Mouse (Mus musculus) embryonic facial prominence, embryonic 12.5 days (tissue): Measurements from ENCODE around the gene Srpk1. TPM values are rescaled to one million over a fixed set of nuclear protein-coding genes. Genes with fewer than 3 reads are reported as not detected.

Experiments used
- ATAC-seq: fragments of 200-750 bp; cut with Nextera tagmentation; 2 replicates; pipeline ENCODE4 v1.8.0; 2017; ENCODE audit not compliant: insufficient number of reproducible peaks, insufficient read depth, low FRiP score, low TSS enrichment
- H3K27ac ChIP-seq: fragments of 300-500 bp; sonication (generic); 2 replicates; pipeline ENCODE4 v1.5.1; 2016; ENCODE audit warnings: mild to moderate bottlenecking
- H3K27me3 ChIP-seq: fragments of 300-500 bp; sonication (generic); 2 replicates; pipeline ENCODE4 v1.6.1; 2016; ENCODE audit warnings: mild to moderate bottlenecking, moderate library complexity
- H3K36me3 ChIP-seq: fragments of 300-500 bp; sonication (generic); 2 replicates; pipeline ENCODE4 v1.6.1; 2016; ENCODE audit warnings: mild to moderate bottlenecking
- H3K4me1 ChIP-seq: fragments of 300-500 bp; sonication (generic); 2 replicates; pipeline ENCODE4 v1.6.1; 2016
- H3K4me2 ChIP-seq: fragments of 300-500 bp; sonication (generic); replicated peaks from 2 replicates; pipeline ENCODE4 v1.6.1; 2016; ENCODE audit warnings: mild to moderate bottlenecking, moderate library complexity
- H3K4me3 ChIP-seq: fragments of 300-500 bp; sonication (generic); 2 replicates; pipeline ENCODE4 v1.5.1; 2016; ENCODE audit warnings: mild to moderate bottlenecking
- H3K9ac ChIP-seq: fragments of 300-500 bp; sonication (generic); 2 replicates; pipeline ENCODE4 v1.6.1; 2016; ENCODE audit warnings: mild to moderate bottlenecking, moderate library complexity
- H3K9me3 ChIP-seq: fragments of 300-500 bp; sonication (generic); 2 replicates; pipeline ENCODE4 v1.6.1; 2016; ENCODE audit warnings: mild to moderate bottlenecking, moderate library complexity
- WGBS: fragments of 180-500 bp; shearing (Covaris S2); methylation state at CpG from one replicate; pipeline ENCODE4 v1.1.7; 2016; 5-methylcytosine and 5-hydroxymethylcytosine counted together
- microRNA-seq: library from miRNA; unstranded; fragments of <30 nt; microRNA quantifications from one replicate; pipeline ENCODE4, GENCODE M21; 2017
- polyA plus RNA-seq: library from polyadenylated mRNA; unstranded; fragments of >200 nt; fragmentation: Nextera tagmentation; extraction: Ambion mirVana; gene quantifications from 2 replicates; pipeline ENCODE4 v1.2.1, GENCODE M21; 2016

Srpk1 gene
- polyA plus RNA-seq, 1 experiment from 2014 or later = 96.2 TPM

- WGBS = 69% methylated on average over 11 of the region's 11 CpGs
- Histone ChIP-seq H3K4me1 (peaks cover 12% of the 10 kb centered on the region), H3K4me3 (no peak overlapping the region), H3K27ac (no peak overlapping the region), H3K4me2 (no peak overlapping the region), H3K9ac (no peak overlapping the region), H3K9me3 (no peaks in the 10 kb centered on the region), H3K36me3 (no peaks in the 10 kb centered on the region), H3K27me3 (no peaks in the 10 kb centered on the region)
- ATAC-seq = no peak
Measured at GRCm38 (mm10) chr17:28548550-28548949, 74.0 kb downstream of the Srpk1 start.

- no peak for ATAC-seq
- H3K4me2 ChIP-seq = no peak overlapping the region
- H3K27me3 ChIP-seq = no peaks in the 10 kb centered on the region
- H3K9me3 ChIP-seq = 0 out of 2 replicates have a peak, but pooled peaks cover under 1% of the 10 kb centered on the region
- no peak overlapping the region for H3K9ac ChIP-seq
- 94% methylated on average over 1 of the region's 1 CpGs for WGBS
- no peak overlapping the region for H3K4me3 ChIP-seq
- H3K36me3 ChIP-seq = no peaks in the 10 kb centered on the region
- H3K4me1 ChIP-seq = no peaks in the 10 kb centered on the region
- H3K27ac ChIP-seq = no peak overlapping the region
Measured at GRCm38 (mm10) chr17:28546925-28547324, 75.6 kb downstream of the Srpk1 start.

GRCm38 (mm10) chr17:28537881-28538280 lies 84.6 kb downstream of the Srpk1 start:
- Histone ChIP-seq H3K4me1 (no peaks in the 10 kb centered on the region), H3K9me3 (peaks cover 16% of the 10 kb centered on the region; the same call in 1 of the 2 replicates), H3K27ac (no peak overlapping the region), H3K4me2 (no peak overlapping the region), H3K27me3 (no peaks in the 10 kb centered on the region; the same call in 1 of the 2 replicates), H3K9ac (no peak overlapping the region), H3K36me3 (no peaks in the 10 kb centered on the region), H3K4me3 (no peak overlapping the region)
- 49% methylated on average over 12 of the region's 12 CpGs for whole genome bisulfite sequencing
- no peak for ATAC-seq

Small RNA genes lying within 50 kb of the gene (microRNA-seq; reads per million reads assigned to microRNA genes)
- not detected for gene Mir6969

Other genes with a start within 250 kb of the Srpk1 start
- gene Fkbp5, start 105.2 kb downstream of the Srpk1 start, polyA plus RNA-seq = 33.8 and 38.8 TPM in 2 replicates
- not detected in 2 replicates for gene Armc12, start 91.9 kb downstream of the Srpk1 start, polyA plus RNA-seq
- not detected in 2 replicates for gene Clpsl2, start 73.3 kb downstream of the Srpk1 start, polyA plus RNA-seq
- gene Clps, start 61.9 kb downstream of the Srpk1 start, polyA plus RNA-seq = not detected in 2 replicates
- 0.60 and 0.84 TPM in 2 replicates for gene Lhfpl5, start 47.1 kb downstream of the Srpk1 start, polyA plus RNA-seq
- 0.17 and 0.73 TPM in 2 replicates for gene Slc26a8, start 67.5 kb upstream of the Srpk1 start, polyA plus RNA-seq
- 48.8 and 52.4 TPM in 2 replicates for gene Mapk14, start 68.6 kb upstream of the Srpk1 start, polyA plus RNA-seq
- 3.5 and 5.3 TPM in 2 replicates for gene AC170998.1, start 103.4 kb upstream of the Srpk1 start, polyA plus RNA-seq
- 20.7 and 22.1 TPM in 2 replicates for gene Mapk13, start 146.6 kb upstream of the Srpk1 start, polyA plus RNA-seq
- 14.7 and 16.5 TPM in 2 replicates for gene Brpf3, start 178.4 kb upstream of the Srpk1 start, polyA plus RNA-seq
- gene Pnpla1, start 235.7 kb upstream of the Srpk1 start, polyA plus RNA-seq = 0.05 and 0.06 TPM in 2 replicates